Mouse (Mus musculus): Measurements from ENCODE around the gene Prn. TPM values are rescaled to one million over a fixed set of nuclear protein-coding genes. Genes with fewer than 3 reads are reported as not detected.

Prn gene
- polyA plus RNA-seq, 1 experiment from 2014 or later: not detected

GRCm38 (mm10) chr2:131939404-131940111, 29.8 kb downstream of the Prn start:
- Histone ChIP-seq H3K27me3 (ENCODE audit: control insufficient read depth, insufficient read depth, low read length) (no peaks in the 10 kb centered on the region), H3K27ac (ENCODE audit: low read depth, low read length) (no peak overlapping the region), H3K4me1 (ENCODE audit: control insufficient read depth, insufficient read depth, low read length) (no peaks in the 10 kb centered on the region), H3K9ac (replicated peaks; ENCODE audit: low read depth, low read length) (no peak overlapping the region), H3K9me3 (ENCODE audit: control insufficient read depth, low read length) (no peaks in the 10 kb centered on the region), H3K36me3 (ENCODE audit: control insufficient read depth, insufficient read depth, low read length) (peaks cover 7% of the 10 kb centered on the region; the same call in 1 of the 2 replicates), H3K4me3 (ENCODE audit: low read depth, low read length) (no peak overlapping the region), H3K4me2 (ENCODE audit: low read depth, low read length) (no peak overlapping the region)
- ATAC-seq (ENCODE audit: low read depth): peak; percentile 65; the same call in 1 of the 2 replicates
- 40% methylated on average over 8 of the region's 8 CpGs for WGBS

- H3K4me2 ChIP-seq (ENCODE audit: low read depth, low read length): no peak overlapping the region
- 86% methylated on average over 3 of the region's 3 CpGs for WGBS
- H3K36me3 ChIP-seq (ENCODE audit: control insufficient read depth, insufficient read depth, low read length): peaks cover 7% of the 10 kb centered on the region; the same call in 1 of the 2 replicates
- H3K9ac ChIP-seq (replicated peaks; ENCODE audit: low read depth, low read length): no peak overlapping the region
- no peak overlapping the region for H3K27ac ChIP-seq (ENCODE audit: low read depth, low read length)
- no peaks in the 10 kb centered on the region for H3K9me3 ChIP-seq (ENCODE audit: control insufficient read depth, low read length)
- ATAC-seq (ENCODE audit: low read depth): no peak
- no peaks in the 10 kb centered on the region for H3K4me1 ChIP-seq (ENCODE audit: control insufficient read depth, insufficient read depth, low read length)
- H3K4me3 ChIP-seq (ENCODE audit: low read depth, low read length): no peak overlapping the region
- H3K27me3 ChIP-seq (ENCODE audit: control insufficient read depth, insufficient read depth, low read length): no peaks in the 10 kb centered on the region
Observed at GRCm38 (mm10) chr2:131940506-131940905, 30.7 kb downstream of the Prn start.

- Histone ChIP-seq H3K4me3 (ENCODE audit: low read depth, low read length) (no peak overlapping the region), H3K9me3 (ENCODE audit: control insufficient read depth, low read length) (no peaks in the 10 kb centered on the region), H3K36me3 (ENCODE audit: control insufficient read depth, insufficient read depth, low read length) (peaks cover 7% of the 10 kb centered on the region; the same call in 1 of the 2 replicates), H3K9ac (replicated peaks; ENCODE audit: low read depth, low read length) (no peak overlapping the region), H3K27me3 (ENCODE audit: control insufficient read depth, insufficient read depth, low read length) (no peaks in the 10 kb centered on the region), H3K4me1 (ENCODE audit: control insufficient read depth, insufficient read depth, low read length) (no peaks in the 10 kb centered on the region), H3K4me2 (ENCODE audit: low read depth, low read length) (no peak overlapping the region), H3K27ac (ENCODE audit: low read depth, low read length) (no peak overlapping the region)
- ATAC-seq (ENCODE audit: low read depth): no peak
- 75% methylated on average over 6 of the region's 6 CpGs for WGBS
Observed at GRCm38 (mm10) chr2:131941501-131941900, 31.7 kb downstream of the Prn start.

GRCm38 (mm10) chr2:131944370-131944769, 34.6 kb downstream of the Prn start:
- H3K27me3 ChIP-seq (ENCODE audit: control insufficient read depth, insufficient read depth, low read length): no peaks in the 10 kb centered on the region
- H3K4me2 ChIP-seq (ENCODE audit: low read depth, low read length): no peak overlapping the region
- H3K9me3 ChIP-seq (ENCODE audit: control insufficient read depth, low read length): no peaks in the 10 kb centered on the region
- H3K4me3 ChIP-seq (ENCODE audit: low read depth, low read length): no peak overlapping the region
- no peak overlapping the region for H3K27ac ChIP-seq (ENCODE audit: low read depth, low read length)
- ATAC-seq (ENCODE audit: low read depth): no peak
- H3K4me1 ChIP-seq (ENCODE audit: control insufficient read depth, insufficient read depth, low read length): no peaks in the 10 kb centered on the region
- no peak overlapping the region for H3K9ac ChIP-seq (replicated peaks; ENCODE audit: low read depth, low read length)
- WGBS: 11% methylated on average over 1 of the region's 1 CpGs
- H3K36me3 ChIP-seq (ENCODE audit: control insufficient read depth, insufficient read depth, low read length): no peaks in the 10 kb centered on the region

GRCm38 (mm10) chr2:131945225-131945624, 35.5 kb downstream of the Prn start:
- H3K9ac ChIP-seq (replicated peaks; ENCODE audit: low read depth, low read length): no peak overlapping the region
- WGBS: 90% methylated on average over 8 of the region's 8 CpGs
- no peaks in the 10 kb centered on the region for H3K27me3 ChIP-seq (ENCODE audit: control insufficient read depth, insufficient read depth, low read length)
- no peak overlapping the region for H3K4me3 ChIP-seq (ENCODE audit: low read depth, low read length)
- H3K4me1 ChIP-seq (ENCODE audit: control insufficient read depth, insufficient read depth, low read length): no peaks in the 10 kb centered on the region
- H3K27ac ChIP-seq (ENCODE audit: low read depth, low read length): no peak overlapping the region
- ATAC-seq (ENCODE audit: low read depth): no peak
- H3K4me2 ChIP-seq (ENCODE audit: low read depth, low read length): no peak overlapping the region
- no peaks in the 10 kb centered on the region for H3K36me3 ChIP-seq (ENCODE audit: control insufficient read depth, insufficient read depth, low read length)
- H3K9me3 ChIP-seq (ENCODE audit: control insufficient read depth, low read length): no peaks in the 10 kb centered on the region

GRCm38 (mm10) chr2:131945765-131946164, 36.0 kb downstream of the Prn start:
- Histone ChIP-seq H3K27ac (ENCODE audit: low read depth, low read length) (no peak overlapping the region), H3K9me3 (ENCODE audit: control insufficient read depth, low read length) (no peaks in the 10 kb centered on the region), H3K4me1 (ENCODE audit: control insufficient read depth, insufficient read depth, low read length) (no peaks in the 10 kb centered on the region), H3K9ac (replicated peaks; ENCODE audit: low read depth, low read length) (no peak overlapping the region), H3K4me3 (ENCODE audit: low read depth, low read length) (no peak overlapping the region), H3K4me2 (ENCODE audit: low read depth, low read length) (no peak overlapping the region), H3K27me3 (ENCODE audit: control insufficient read depth, insufficient read depth, low read length) (no peaks in the 10 kb centered on the region), H3K36me3 (ENCODE audit: control insufficient read depth, insufficient read depth, low read length) (no peaks in the 10 kb centered on the region)
- 90% methylated on average over 6 of the region's 6 CpGs for WGBS
- no peak for ATAC-seq (ENCODE audit: low read depth)

- Histone ChIP-seq H3K36me3 (ENCODE audit: control insufficient read depth, insufficient read depth, low read length) (no peaks in the 10 kb centered on the region), H3K4me1 (ENCODE audit: control insufficient read depth, insufficient read depth, low read length) (no peaks in the 10 kb centered on the region), H3K27ac (ENCODE audit: low read depth, low read length) (no peak overlapping the region), H3K9me3 (ENCODE audit: control insufficient read depth, low read length) (no peaks in the 10 kb centered on the region), H3K4me3 (ENCODE audit: low read depth, low read length) (no peak overlapping the region), H3K27me3 (ENCODE audit: control insufficient read depth, insufficient read depth, low read length) (no peaks in the 10 kb centered on the region), H3K4me2 (ENCODE audit: low read depth, low read length) (no peak overlapping the region), H3K9ac (replicated peaks; ENCODE audit: low read depth, low read length) (no peak overlapping the region)
- no peak for ATAC-seq (ENCODE audit: low read depth)
- WGBS: 93% methylated on average over 16 of the region's 16 CpGs
Observed at GRCm38 (mm10) chr2:131946351-131946750, 36.6 kb downstream of the Prn start.

- Histone ChIP-seq H3K36me3 (ENCODE audit: control insufficient read depth, insufficient read depth, low read length) (no peaks in the 10 kb centered on the region), H3K27ac (ENCODE audit: low read depth, low read length) (no peak overlapping the region), H3K4me2 (ENCODE audit: low read depth, low read length) (no peak overlapping the region), H3K9ac (replicated peaks; ENCODE audit: low read depth, low read length) (no peak overlapping the region), H3K9me3 (ENCODE audit: control insufficient read depth, low read length) (no peaks in the 10 kb centered on the region), H3K27me3 (ENCODE audit: control insufficient read depth, insufficient read depth, low read length) (0 out of 2 replicates have a peak, but pooled peaks cover 4% of the 10 kb centered on the region), H3K4me1 (ENCODE audit: control insufficient read depth, insufficient read depth, low read length) (no peaks in the 10 kb centered on the region), H3K4me3 (ENCODE audit: low read depth, low read length) (no peak overlapping the region)
- no peak for ATAC-seq (ENCODE audit: low read depth)
- WGBS: 84% methylated on average over 3 of the region's 3 CpGs
Observed at GRCm38 (mm10) chr2:131948156-131948555, 38.4 kb downstream of the Prn start.

- H3K4me3 ChIP-seq (ENCODE audit: low read depth, low read length): no peak overlapping the region
- WGBS: 80% methylated on average over 11 of the region's 11 CpGs
- no peaks in the 10 kb centered on the region for H3K4me1 ChIP-seq (ENCODE audit: control insufficient read depth, insufficient read depth, low read length)
- no peaks in the 10 kb centered on the region for H3K36me3 ChIP-seq (ENCODE audit: control insufficient read depth, insufficient read depth, low read length)
- H3K27ac ChIP-seq (ENCODE audit: low read depth, low read length): no peak overlapping the region
- no peaks in the 10 kb centered on the region for H3K9me3 ChIP-seq (ENCODE audit: control insufficient read depth, low read length)
- H3K9ac ChIP-seq (replicated peaks; ENCODE audit: low read depth, low read length): no peak overlapping the region
- no peak overlapping the region for H3K4me2 ChIP-seq (ENCODE audit: low read depth, low read length)
- peaks cover 8% of the 10 kb centered on the region for H3K27me3 ChIP-seq (ENCODE audit: control insufficient read depth, insufficient read depth, low read length)
- no peak for ATAC-seq (ENCODE audit: low read depth)
Observed at GRCm38 (mm10) chr2:131948916-131949639, 39.3 kb downstream of the Prn start.

All from neural tube, embryonic 14.5 days (tissue).